Mouse (Mus musculus): Measurements from ENCODE around the gene Fkbpl. TPM values are rescaled to one million over a fixed set of nuclear protein-coding genes. Genes with fewer than 3 reads are reported as not detected.
A peak's percentile ranks its signal among the peaks of the same experiment; 100 is the strongest.

Gene Fkbpl
- polyA plus RNA-seq, 1 experiment from 2014 or later = 18.4 TPM

GRCm38 (mm10) chr17:34640778-34641601 is 3.6 kb upstream of the Fkbpl start:
- ATAC-seq (replicated peaks; ENCODE audit: low FRiP score) = peak; percentile 62; the same call in 1 of the 2 replicates
- peaks cover 27% of the 10 kb centered on the region for H3K4me1 ChIP-seq

DNA sequence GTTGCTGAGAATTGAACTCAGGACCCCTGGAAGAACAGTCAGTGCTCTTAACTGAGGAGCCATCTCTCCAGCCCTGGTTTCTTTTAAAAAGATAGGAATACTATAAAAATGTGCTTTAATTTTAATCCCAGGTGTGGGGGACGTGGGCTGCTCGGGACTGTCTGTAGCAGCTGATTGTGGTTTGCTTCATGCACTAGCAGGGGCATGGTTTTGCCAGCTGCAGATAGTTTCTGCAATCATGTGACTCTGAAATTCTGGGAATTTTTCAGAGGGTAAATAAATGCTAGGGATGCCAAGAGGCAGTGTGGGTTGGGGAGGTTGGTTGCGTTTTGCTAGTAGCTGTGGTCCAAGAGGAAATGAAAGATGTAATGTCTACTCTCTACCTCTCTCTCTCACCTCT is 2.6 kb upstream of the Fkbpl start:
- Histone ChIP-seq H3K36me3 (no peaks in the 10 kb centered on the region; the same call in 1 of the 2 replicates), H3K27ac (no peak overlapping the region), H3K9ac (no peak overlapping the region), H3K4me1 (peaks cover 34% of the 10 kb centered on the region), H3K9me3 (replicated peaks) (no peaks in the 10 kb centered on the region), H3K4me3 (replicated peaks) (no peak overlapping the region), H3K27me3 (no peaks in the 10 kb centered on the region), H3K4me2 (no peak overlapping the region)
- WGBS = 84% methylated on average over 3 of the region's 3 CpGs
- no peak for ATAC-seq (replicated peaks; ENCODE audit: low FRiP score)

More at GRCm38 (mm10) chr17:34640778-34641601, 3.6 kb upstream of the Fkbpl start:
- Histone ChIP-seq H3K9ac (0 out of 2 replicates have a peak overlapping the region, but pooled peaks have one; percentile 12), H3K27me3 (no peaks in the 10 kb centered on the region), H3K36me3 (no peaks in the 10 kb centered on the region; the same call in 1 of the 2 replicates), H3K4me2 (0 out of 2 replicates have a peak overlapping the region, but pooled peaks have one; percentile 26), H3K4me3 (replicated peaks) (no peak overlapping the region), H3K27ac (peak overlapping the region; percentile 82), H3K9me3 (replicated peaks) (no peaks in the 10 kb centered on the region)
- 13% methylated on average over 11 of the region's 11 CpGs for WGBS

GRCm38 (mm10) chr17:34643379-34643778 is 1.2 kb upstream of the Fkbpl start:
- no peak overlapping the region for H3K4me3 ChIP-seq (replicated peaks)

DNA sequence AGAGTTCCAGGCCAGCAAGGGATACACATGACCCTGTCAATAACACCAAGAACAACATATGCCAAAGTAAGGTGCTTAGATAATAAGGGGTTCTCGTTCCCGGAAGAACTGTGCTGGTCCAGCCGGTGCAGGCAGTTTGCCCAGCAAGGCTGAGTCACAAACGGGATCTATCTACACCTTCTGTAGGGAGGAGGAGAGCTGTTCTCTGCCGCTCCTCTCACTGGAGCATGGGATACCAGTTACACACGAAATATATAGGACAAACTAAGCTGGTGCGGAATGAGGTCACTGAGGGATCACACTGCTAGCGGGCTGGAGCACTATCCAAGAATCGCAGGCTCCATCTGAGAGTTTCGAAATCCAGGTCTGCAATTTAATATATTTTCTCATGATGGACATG is 620 bp upstream of the Fkbpl start:
- no peak overlapping the region for H3K4me2 ChIP-seq
- H3K9ac ChIP-seq = no peak overlapping the region
- H3K9me3 ChIP-seq (replicated peaks) = no peaks in the 10 kb centered on the region
- 81% methylated on average over 10 of the region's 10 CpGs for WGBS
- H3K27me3 ChIP-seq = no peaks in the 10 kb centered on the region
- H3K36me3 ChIP-seq = peaks cover 2% of the 10 kb centered on the region
- H3K27ac ChIP-seq = no peak overlapping the region
- H3K4me3 ChIP-seq (replicated peaks) = no peak overlapping the region
- peaks cover 49% of the 10 kb centered on the region for H3K4me1 ChIP-seq
- ATAC-seq (replicated peaks; ENCODE audit: low FRiP score) = no peak

More at GRCm38 (mm10) chr17:34643379-34643778, 1.2 kb upstream of the Fkbpl start:
- Histone ChIP-seq H3K9ac (no peak overlapping the region), H3K9me3 (replicated peaks) (no peaks in the 10 kb centered on the region), H3K27ac (no peak overlapping the region), H3K4me1 (peaks cover 44% of the 10 kb centered on the region), H3K4me2 (no peak overlapping the region), H3K27me3 (no peaks in the 10 kb centered on the region), H3K36me3 (no peaks in the 10 kb centered on the region; the same call in 1 of the 2 replicates)
- WGBS = 91% methylated on average over 4 of the region's 4 CpGs
- ATAC-seq (replicated peaks; ENCODE audit: low FRiP score) = no peak

GRCm38 (mm10) chr17:34645256-34645829 is 779 bp downstream of the Fkbpl start:
- WGBS = 42% methylated on average over 10 of the region's 10 CpGs
- Histone ChIP-seq H3K4me1 (peaks cover 51% of the 10 kb centered on the region), H3K9me3 (replicated peaks) (no peaks in the 10 kb centered on the region), H3K36me3 (peaks cover 16% of the 10 kb centered on the region), H3K9ac (peak overlapping the region; percentile 63), H3K4me2 (peak overlapping the region; percentile 73), H3K27me3 (no peaks in the 10 kb centered on the region), H3K27ac (peak overlapping the region; percentile 75; the same call in 1 of the 2 replicates), H3K4me3 (replicated peaks) (peak overlapping the region; percentile 59)
- no peak for ATAC-seq (replicated peaks; ENCODE audit: low FRiP score)

- Histone ChIP-seq H3K9me3 (replicated peaks) (no peaks in the 10 kb centered on the region), H3K27ac (peak overlapping the region; percentile 0; the same call in 1 of the 2 replicates), H3K27me3 (no peaks in the 10 kb centered on the region), H3K4me3 (replicated peaks) (peak overlapping the region; percentile 85; the same call in 1 of the 2 replicates), H3K9ac (no peak overlapping the region), H3K4me1 (peaks cover 47% of the 10 kb centered on the region), H3K36me3 (peaks cover 22% of the 10 kb centered on the region), H3K4me2 (peak overlapping the region; percentile 73)
- ATAC-seq (replicated peaks; ENCODE audit: low FRiP score) = no peak
- 90% methylated on average over 30 of the region's 30 CpGs for WGBS
Measured at GRCm38 (mm10) chr17:34645831-34646511, 1.4 kb downstream of the Fkbpl start.

- peaks cover 33% of the 10 kb centered on the region for H3K36me3 ChIP-seq
- under 1% methylated on average over 66 of the region's 66 CpGs for WGBS
- no peaks in the 10 kb centered on the region for H3K9me3 ChIP-seq (replicated peaks)
- H3K27me3 ChIP-seq = no peaks in the 10 kb centered on the region
- peak; percentile 97 for ATAC-seq (replicated peaks; ENCODE audit: low FRiP score)
- peak within 1 kb of the TSS; percentile 84 for H3K4me2 ChIP-seq
- H3K9ac ChIP-seq = peak within 1 kb of the TSS; percentile 84
- peaks cover 41% of the 10 kb centered on the region for H3K4me1 ChIP-seq
- peak within 1 kb of the TSS; percentile 85 for H3K4me3 ChIP-seq (replicated peaks)
- peak within 1 kb of the TSS; percentile 70 for H3K27ac ChIP-seq
Measured at GRCm38 (mm10) chr17:34646906-34647787, 2.6 kb downstream of the Fkbpl start, which contains the start of gene Atf6b. Gene Atf6b, plus strand, starts transcription at chr17:34647146.

GRCm38 (mm10) chr17:34648141-34648890 is 3.8 kb downstream of the Fkbpl start:
- WGBS = 76% methylated on average over 16 of the region's 16 CpGs
- peaks cover 44% of the 10 kb centered on the region for H3K36me3 ChIP-seq
- H3K9me3 ChIP-seq (replicated peaks) = no peaks in the 10 kb centered on the region
- no peak for ATAC-seq (replicated peaks; ENCODE audit: low FRiP score)
- peak overlapping the region; percentile 84; the same call in 1 of the 2 replicates for H3K9ac ChIP-seq
- H3K4me3 ChIP-seq (replicated peaks) = peak overlapping the region; percentile 85
- H3K4me1 ChIP-seq = peaks cover 41% of the 10 kb centered on the region
- no peak overlapping the region for H3K27ac ChIP-seq
- H3K4me2 ChIP-seq = peak overlapping the region; percentile 84
- H3K27me3 ChIP-seq = no peaks in the 10 kb centered on the region

DNA sequence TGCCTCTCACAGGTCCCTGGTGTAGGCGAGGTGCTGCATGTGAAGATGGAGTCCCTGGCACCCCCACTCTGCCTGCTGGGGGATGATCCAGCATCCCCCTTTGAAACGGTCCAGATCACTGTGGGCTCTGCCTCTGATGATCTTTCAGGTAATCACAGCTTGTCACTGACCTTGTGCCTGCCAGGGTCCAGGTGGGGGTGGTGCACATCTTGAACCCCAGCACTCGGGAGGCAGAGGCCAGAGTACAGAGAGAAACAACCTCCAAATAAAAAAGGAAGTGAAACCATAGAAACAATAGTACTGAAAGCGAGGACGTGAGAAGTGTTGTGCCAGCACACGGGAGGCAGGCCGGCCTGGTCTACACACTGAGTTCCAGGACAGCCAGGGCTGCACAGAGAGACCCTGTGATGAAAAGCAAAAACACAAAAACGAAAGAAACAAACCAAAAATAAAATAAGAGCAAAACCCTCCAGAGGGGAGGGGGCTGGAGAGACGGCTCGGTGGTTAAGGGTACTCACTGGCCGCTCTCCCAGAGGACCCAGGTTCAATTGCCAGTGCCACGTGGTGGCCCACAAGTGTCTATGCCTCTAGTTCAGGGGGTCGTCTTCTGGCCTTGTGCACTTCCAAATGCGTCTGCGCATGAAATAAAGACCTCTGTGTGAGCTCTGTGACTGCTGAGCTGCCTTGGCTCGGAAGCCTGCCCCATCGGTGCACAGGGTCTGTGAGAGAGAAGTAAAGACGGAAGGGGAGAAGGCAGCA is 4.7 kb downstream of the Fkbpl start:
- 91% methylated on average over 18 of the region's 18 CpGs for WGBS
- ATAC-seq (replicated peaks; ENCODE audit: low FRiP score) = no peak
- H3K36me3 ChIP-seq = peaks cover 54% of the 10 kb centered on the region

DNA sequence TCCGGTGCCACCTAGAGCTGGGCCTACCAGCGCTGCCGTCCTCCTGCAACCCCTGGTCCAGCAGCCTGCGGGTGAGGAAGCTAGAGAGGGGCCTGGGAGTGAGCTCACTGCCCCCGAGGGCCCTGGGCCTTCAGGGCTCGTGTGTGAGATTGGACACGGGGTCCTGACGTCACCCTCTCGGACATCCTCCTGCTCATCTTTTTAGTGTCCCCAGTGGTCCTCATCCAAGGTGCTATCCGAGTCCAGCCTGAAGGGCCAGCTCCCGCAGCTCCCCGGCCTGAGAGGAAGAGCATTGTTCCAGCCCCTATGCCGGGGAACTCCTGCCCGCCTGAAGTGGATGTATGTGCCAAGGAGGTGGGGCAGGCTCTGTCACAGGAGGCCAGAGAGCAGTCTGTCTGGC is 6.2 kb downstream of the Fkbpl start:
- ATAC-seq (replicated peaks; ENCODE audit: low FRiP score) = no peak
- H3K4me2 ChIP-seq = no peak overlapping the region
- no peak overlapping the region for H3K9ac ChIP-seq
- H3K9me3 ChIP-seq (replicated peaks) = no peaks in the 10 kb centered on the region
- no peak overlapping the region for H3K4me3 ChIP-seq (replicated peaks)
- peaks cover 59% of the 10 kb centered on the region for H3K36me3 ChIP-seq
- peaks cover 44% of the 10 kb centered on the region for H3K4me1 ChIP-seq
- WGBS = 90% methylated on average over 14 of the region's 14 CpGs
- H3K27me3 ChIP-seq = no peaks in the 10 kb centered on the region
- no peak overlapping the region for H3K27ac ChIP-seq

More for the DNA sequence above, 4.7 kb downstream of the Fkbpl start:
- H3K4me3 ChIP-seq (replicated peaks) = no peak overlapping the region
- no peaks in the 10 kb centered on the region for H3K27me3 ChIP-seq
- peaks cover 40% of the 10 kb centered on the region for H3K4me1 ChIP-seq
- no peaks in the 10 kb centered on the region for H3K9me3 ChIP-seq (replicated peaks)
- no peak overlapping the region for H3K9ac ChIP-seq
- no peak overlapping the region for H3K4me2 ChIP-seq
- no peak overlapping the region for H3K27ac ChIP-seq
